Mouse (Mus musculus): ENCODE data around the gene Apc2. TPM values are rescaled to one million over a fixed set of nuclear protein-coding genes. Genes with fewer than 3 reads are reported as not detected.
"Not testable (repeated sequence)": the region's sequence is repeated elsewhere in the genome, so short reads cannot be mapped to it uniquely, and the experiment has no call there.

Gene Apc2
- 1 to 10 TPM; 2.3 to 3.6 TPM for total RNA-seq (2021)
- long read RNA-seq, experiment 1, partial matches to known transcripts, result 0 of 2 reads
- long read RNA-seq, experiment 1, other reads (novel, unspliced or antisense), result 2 of 2 reads
- long read RNA-seq, experiment 2, partial matches to known transcripts, result 0 of 6 reads
- long read RNA-seq, experiment 2, other reads (novel, unspliced or antisense), result 6 of 6 reads

DNA sequence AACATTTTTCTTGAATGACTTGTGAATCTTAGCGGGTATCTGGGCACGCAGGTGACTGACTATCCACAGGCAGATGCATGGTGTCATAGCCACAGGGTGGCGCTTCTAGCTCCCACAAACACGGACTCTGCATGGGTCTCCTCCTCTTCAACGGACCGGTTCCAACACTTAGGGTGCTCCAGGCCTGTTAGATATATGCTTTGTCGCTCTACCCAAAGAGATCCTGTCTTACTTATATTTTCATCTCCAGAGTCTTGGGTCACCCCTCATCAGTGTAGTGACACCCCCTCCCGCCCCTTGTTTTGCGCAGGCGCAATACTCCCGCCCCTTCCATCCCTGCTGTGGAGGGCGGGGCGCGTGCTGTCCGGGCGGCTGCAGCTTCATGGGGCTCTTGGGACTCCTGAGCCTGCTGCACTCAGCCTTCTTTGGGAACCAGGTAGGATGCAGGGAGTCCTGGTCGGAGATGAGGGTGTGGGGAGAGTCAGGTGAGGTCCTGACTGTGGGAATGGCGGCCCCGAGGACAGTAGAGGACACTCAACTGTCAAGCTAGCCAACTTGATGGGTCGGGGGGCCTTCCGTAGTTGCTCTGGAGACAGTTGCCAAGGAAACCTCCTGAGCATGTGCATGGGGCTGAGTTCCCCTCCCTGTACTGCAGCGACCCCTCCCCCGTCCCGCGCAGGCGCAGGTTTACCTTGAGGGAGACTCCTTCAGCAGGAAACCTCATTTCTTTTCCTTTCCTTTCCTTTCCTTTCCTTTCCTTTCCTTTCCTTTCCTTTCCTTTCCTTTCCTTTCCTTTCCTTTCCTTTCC lies at the start of gene Apc2:
Gene Apc2 (plus strand): TSS at position 360 of the 808 bp plus-strand sequence.
- peak; percentile 74 to 78 for DNase-seq
- intact Hi-C loops (cut with DNase I), result loop anchor here (1.0 to 2.0 kb wide), 3 partner anchors 23 to 81 kb away; partner anchors contain the start of gene Adamtsl5

DNA sequence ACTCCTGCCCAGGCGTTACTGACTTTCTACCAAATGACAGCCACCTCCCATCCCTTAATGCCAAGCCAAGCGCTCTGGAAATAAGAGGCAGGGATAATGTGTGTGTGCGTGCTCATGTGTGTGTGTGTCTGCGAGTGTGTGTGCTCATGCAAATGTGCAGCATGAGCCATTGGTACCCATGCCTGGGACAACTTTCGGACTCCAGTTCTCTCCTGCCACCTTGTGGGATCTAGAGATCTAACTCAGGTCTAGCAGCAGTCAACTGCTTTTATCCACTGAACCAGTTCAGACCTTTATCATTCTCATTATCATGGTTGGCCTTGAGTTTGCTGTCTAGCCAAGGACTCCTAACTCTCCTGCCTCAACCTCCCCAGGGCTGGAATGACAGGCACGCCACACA lies 47.9 kb upstream of the Apc2 start:
- DNase-seq, result no peak
- intact Hi-C loops (cut with DNase I), result loop anchor here (2.0 to 10.0 kb wide), 2 partner anchors 21 to 283 kb away; partner anchors contain the start of genes Mum1 and Wdr18

DNA sequence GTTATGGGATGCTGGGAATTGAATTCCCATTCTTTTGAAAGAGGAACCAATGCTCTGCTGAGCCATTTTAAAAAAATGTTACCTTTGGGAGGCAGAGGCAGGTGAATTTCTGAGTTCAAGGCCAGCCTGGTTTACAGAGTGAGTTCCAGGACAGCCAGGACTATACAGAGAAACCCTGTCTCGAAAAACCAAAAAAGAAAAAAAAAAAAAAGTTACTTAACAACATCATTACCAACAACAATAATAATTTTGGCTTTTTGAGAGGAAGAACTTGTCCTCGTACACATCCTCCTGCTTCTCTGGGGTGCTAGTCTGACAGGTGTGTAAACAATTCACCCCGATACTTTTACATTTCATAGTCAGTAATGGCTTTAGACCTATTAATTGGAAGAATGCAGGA lies 47.3 kb upstream of the Apc2 start:
- intact Hi-C loops (cut with DNase I), result loop anchor here (2.0 to 10.0 kb wide), 2 partner anchors 22 to 284 kb away; partner anchors contain the start of genes Mum1 and Wdr18

DNA sequence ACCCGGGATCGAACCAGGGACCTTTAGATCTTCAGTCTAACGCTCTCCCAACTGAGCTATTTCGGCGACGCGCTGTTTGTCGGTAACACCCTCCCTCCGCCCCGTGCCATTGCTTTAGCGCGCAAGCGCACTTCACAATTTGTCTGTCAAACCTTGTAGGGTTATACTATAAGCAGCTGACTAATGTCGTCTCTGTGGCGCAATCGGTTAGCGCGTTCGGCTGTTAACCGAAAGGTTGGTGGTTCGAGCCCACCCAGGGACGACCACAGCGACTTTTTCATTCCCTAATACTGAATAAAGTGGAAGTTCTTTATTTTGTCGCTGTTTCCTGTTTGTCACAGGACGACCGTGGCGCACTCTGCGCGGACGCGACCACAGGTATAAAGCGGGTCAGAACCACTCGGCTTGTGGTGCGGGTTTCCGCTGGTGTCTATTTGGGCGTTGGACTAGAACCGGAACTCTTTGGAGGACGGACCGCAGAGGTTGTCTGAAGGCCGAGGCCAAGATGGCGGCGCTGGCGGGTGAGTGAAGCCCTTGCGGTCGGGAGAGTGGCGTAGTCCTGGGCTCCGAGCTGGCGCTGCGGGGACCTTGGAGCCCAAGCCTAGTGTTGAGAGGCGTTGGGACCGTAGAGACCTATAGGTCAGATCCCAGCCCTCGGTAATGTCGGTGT lies 46.7 kb upstream of the Apc2 start, which contains the start of gene Ndufs7:
Gene Ndufs7 (plus strand): TSS at position 151 of the 670 bp plus-strand sequence.
- peak; percentile 93 to 95 for DNase-seq
- intact Hi-C loops (cut with DNase I), result loop anchor here (2.0 to 10.0 kb wide), 2 partner anchors 22 to 284 kb away; partner anchors contain the start of genes Mum1 and Wdr18

More for the DNA sequence above, 47.3 kb upstream of the Apc2 start:
- not testable (repeated sequence) for DNase-seq

GRCm38 (mm10) chr10:80250059-80250458 lies 45.7 kb upstream of the Apc2 start:
- no peak for DNase-seq
- intact Hi-C loops (cut with DNase I), result no loop called here

GRCm38 (mm10) chr10:80250573-80250972 lies 45.2 kb upstream of the Apc2 start:
- intact Hi-C loops (cut with DNase I), result no loop called here
- DNase-seq, result no peak

- intact Hi-C loops (cut with DNase I), result no loop called here
- no peak for DNase-seq
Observed at GRCm38 (mm10) chr10:80252011-80252410, 43.8 kb upstream of the Apc2 start.

- peak; percentile 46 to 62 for DNase-seq
- intact Hi-C loops (cut with DNase I), result no loop called here
Observed at GRCm38 (mm10) chr10:80252493-80253274, 43.1 kb upstream of the Apc2 start.

DNA sequence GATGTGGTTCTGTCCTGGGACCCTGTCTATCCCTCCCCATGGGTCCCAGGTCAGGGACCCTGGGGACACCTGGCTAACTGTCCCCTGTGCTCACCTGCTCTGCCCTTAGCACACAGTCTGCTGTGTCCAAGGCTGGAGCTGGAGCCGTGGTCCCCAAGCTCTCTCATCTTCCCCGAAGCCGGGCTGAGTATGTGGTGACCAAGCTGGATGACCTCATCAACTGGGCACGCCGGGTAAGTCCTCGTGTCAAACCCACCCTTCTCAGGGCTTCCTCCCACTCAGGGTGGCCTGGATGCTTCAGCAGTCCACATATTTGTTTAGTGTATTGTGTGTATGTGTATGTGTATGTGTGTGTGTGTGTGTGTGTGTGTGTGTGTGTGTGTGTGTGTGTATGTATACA lies 42.2 kb upstream of the Apc2 start:
- intact Hi-C loops (cut with DNase I), result no loop called here
- no peak for DNase-seq

DNA sequence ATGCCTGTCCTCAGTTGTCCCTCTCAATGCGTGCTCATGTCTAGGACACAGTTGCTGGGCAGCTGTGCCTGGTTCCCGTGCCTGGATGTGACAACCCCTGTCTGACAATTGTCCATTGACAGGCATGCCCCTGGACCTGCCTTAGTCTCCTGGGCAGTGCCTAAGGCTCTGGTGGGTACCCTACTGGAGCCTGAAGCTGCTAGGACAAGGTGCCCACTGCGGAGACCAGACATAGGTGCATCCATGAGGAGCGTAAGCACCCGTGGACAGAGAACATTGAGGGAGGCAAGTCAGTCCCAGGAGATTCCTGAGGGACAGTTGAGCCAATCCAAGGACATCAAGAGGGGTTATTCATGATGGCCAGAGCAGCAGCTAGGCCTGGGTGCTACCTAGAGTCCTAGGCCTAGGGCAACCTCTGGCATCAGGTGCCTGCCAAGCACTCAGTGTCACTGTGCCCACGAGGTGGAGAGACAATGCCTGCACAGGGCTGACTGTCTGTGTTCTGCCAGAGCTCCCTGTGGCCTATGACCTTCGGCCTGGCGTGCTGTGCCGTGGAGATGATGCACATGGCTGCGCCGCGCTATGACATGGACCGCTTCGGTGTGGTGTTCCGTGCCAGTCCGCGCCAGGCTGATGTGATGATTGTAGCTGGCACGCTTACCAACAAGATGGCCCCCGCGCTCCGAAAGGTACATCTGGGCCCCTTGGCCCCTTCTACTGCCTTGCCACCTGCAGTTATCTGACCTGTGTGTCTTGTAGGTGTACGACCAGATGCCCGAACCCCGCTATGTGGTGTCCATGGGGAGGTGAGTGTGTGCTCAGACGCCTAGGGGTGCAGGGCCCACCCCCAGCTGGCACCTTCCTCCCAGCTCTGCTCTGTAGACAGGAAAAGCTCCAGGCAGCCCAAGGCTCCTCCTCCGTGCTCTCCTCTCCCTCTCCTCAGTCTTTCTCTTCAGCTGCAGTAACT lies 41.2 kb upstream of the Apc2 start:
- intact Hi-C loops (cut with DNase I), result no loop called here
- no peak for DNase-seq

DNA sequence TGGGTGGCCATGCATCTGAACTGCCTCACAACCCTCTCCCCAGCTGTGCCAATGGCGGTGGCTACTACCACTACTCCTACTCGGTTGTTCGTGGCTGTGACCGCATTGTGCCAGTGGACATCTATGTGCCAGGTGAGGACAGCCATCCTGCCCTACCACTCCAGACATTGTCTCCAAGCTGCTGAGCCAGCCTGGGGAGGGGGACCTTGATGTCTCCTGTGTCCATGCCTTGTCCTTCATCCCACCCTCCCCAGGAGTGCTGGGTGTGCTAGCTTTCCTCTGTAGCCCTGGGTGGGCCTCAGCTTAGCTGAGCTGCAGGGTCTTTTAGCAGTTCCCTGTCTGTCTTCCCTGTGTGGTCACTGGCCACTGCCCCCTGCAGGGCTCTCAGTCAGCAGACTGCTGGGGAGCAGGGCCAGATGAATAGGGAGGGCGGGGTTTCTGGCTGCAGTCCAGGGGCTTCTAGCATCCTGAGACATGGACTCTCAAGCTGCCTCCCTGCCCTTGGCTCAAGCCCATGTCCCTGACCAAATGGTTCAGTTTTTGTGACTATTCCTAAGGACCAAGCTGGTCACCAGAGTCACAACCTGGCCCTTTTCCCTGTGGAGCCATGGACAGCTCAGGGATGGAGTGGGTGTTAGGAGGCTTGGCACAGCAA lies 39.8 kb upstream of the Apc2 start:
- peak; percentile 42 to 44 for DNase-seq

GRCm38 (mm10) chr10:80257936-80258335 lies 37.8 kb upstream of the Apc2 start:
- intact Hi-C loops (cut with DNase I), result no loop called here

More for the DNA sequence above, 39.8 kb upstream of the Apc2 start:
- intact Hi-C loops (cut with DNase I), result no loop called here

GRCm38 (mm10) chr10:80258752-80259462 lies 36.9 kb upstream of the Apc2 start:
- intact Hi-C loops (cut with DNase I), result no loop called here
- no peak for DNase-seq

More at GRCm38 (mm10) chr10:80257936-80258335, 37.8 kb upstream of the Apc2 start:
- no peak for DNase-seq

GRCm38 (mm10) chr10:80259463-80259805 lies 36.3 kb upstream of the Apc2 start:
- intact Hi-C loops (cut with DNase I), result no loop called here
- no peak for DNase-seq

GRCm38 (mm10) chr10:80259861-80260641 lies 35.7 kb upstream of the Apc2 start:
- peak; percentile 64 to 78 for DNase-seq
- intact Hi-C loops (cut with DNase I), result no loop called here

GRCm38 (mm10) chr10:80260642-80261584 lies 34.9 kb upstream of the Apc2 start, which contains the start of the genes Gamt and Dazap1:
Gene Gamt (minus strand): TSS chr10:80261012.
Gene Dazap1 (plus strand): TSS chr10:80261486.
- peak; percentile 98 to 99 for DNase-seq
- intact Hi-C loops (cut with DNase I), result no loop called here

All from heart, postnatal 14 days (tissue).